Mouse (Mus musculus) myocyte (in vitro differentiated cells): Measurements from ENCODE around the gene Tnfrsf19. TPM values are rescaled to one million over a fixed set of nuclear protein-coding genes. Genes with fewer than 3 reads are reported as not detected.

Experiments used
- H3K27me3 ChIP-seq: one replicate; pipeline ENCODE4 v1.6.1; 2011; ENCODE audit not compliant: control insufficient read depth, insufficient read depth, insufficient read length
- H3K36me3 ChIP-seq: one replicate; pipeline ENCODE4 v1.6.1; 2011; ENCODE audit not compliant: control insufficient read depth, insufficient read depth
- H3K4me2 ChIP-seq: one replicate; pipeline ENCODE4 v1.6.1; 2011; ENCODE audit warnings: low read depth, control low read depth
- H3K4me3 ChIP-seq: one replicate; pipeline ENCODE4 v1.5.1; 2011; ENCODE audit warnings: mild to moderate bottlenecking, control low read depth, moderate library complexity
- H3K79me2 ChIP-seq: one replicate; pipeline ENCODE4 v1.6.1; 2011; ENCODE audit not compliant: control insufficient read depth, insufficient read depth
- H3ac ChIP-seq: one replicate; pipeline ENCODE4 v1.6.1; 2011; ENCODE audit not compliant: control insufficient read depth, insufficient read length
- CEBPB ChIP-seq: IDR thresholded peaks from 2 replicates; pipeline ENCODE4 v1.6.1; 2011; ENCODE audit warnings: mild to moderate bottlenecking, moderate library complexity; ENCODE audit not compliant: poor library complexity, insufficient read depth, severe bottlenecking
- E2F4 ChIP-seq: IDR thresholded peaks from one replicate; pipeline ENCODE4 v1.6.1; 2011; ENCODE audit warnings: mild to moderate bottlenecking, control low read depth, moderate library complexity; ENCODE audit not compliant: insufficient read depth
- MAX ChIP-seq: IDR thresholded peaks from one replicate; pipeline ENCODE4 v1.6.1; 2011; ENCODE audit warnings: low read depth, mild to moderate bottlenecking, control low read depth
- MYOD1 ChIP-seq, 3 experiments: IDR thresholded peaks; one replicate each; pipeline ENCODE4 v1.6.1; 2011; ENCODE audit warnings: control low read depth in 2 of 3, low read depth in 2 of 3, mild to moderate bottlenecking in 2 of 3, moderate library complexity in 1 of 3; ENCODE audit not compliant: insufficient read length in 2 of 3, control insufficient read depth in 1 of 3
- MYOG ChIP-seq, 3 experiments: IDR thresholded peaks; one replicate each; pipeline ENCODE4 v1.6.1; 2011; ENCODE audit warnings: control low read depth in 2 of 3, low read depth in 2 of 3, mild to moderate bottlenecking in 2 of 3; ENCODE audit not compliant: insufficient read length in 2 of 3, control insufficient read depth in 1 of 3, insufficient read depth in 1 of 3
- POLR2A ChIP-seq: IDR thresholded peaks from one replicate; pipeline ENCODE4 v1.6.1; 2011; ENCODE audit warnings: low read depth, mild to moderate bottlenecking, control low read depth, moderate library complexity; ENCODE audit not compliant: insufficient read length
- POLR2AphosphoS2 ChIP-seq: IDR thresholded peaks from one replicate; pipeline ENCODE4 v1.6.1; 2011; ENCODE audit warnings: low read depth, control low read depth; ENCODE audit not compliant: insufficient read length
- REST ChIP-seq: IDR thresholded peaks from one replicate; pipeline ENCODE4 v1.6.1; 2011; ENCODE audit warnings: mild to moderate bottlenecking, control low read depth, moderate library complexity; ENCODE audit not compliant: insufficient read depth, insufficient read length
- SRF ChIP-seq: IDR thresholded peaks from one replicate; pipeline ENCODE4 v1.6.1; 2011; ENCODE audit warnings: low read depth; ENCODE audit not compliant: control insufficient read depth, insufficient read length
- TCF12 ChIP-seq: IDR thresholded peaks from one replicate; pipeline ENCODE4 v1.6.1; 2011; ENCODE audit warnings: mild to moderate bottlenecking, control low read depth; ENCODE audit not compliant: poor library complexity, insufficient read depth, severe bottlenecking
- TCF3 ChIP-seq: IDR thresholded peaks from one replicate; pipeline ENCODE4 v1.6.1; 2011; ENCODE audit warnings: low read depth, control low read depth; ENCODE audit not compliant: insufficient read length
- USF1 ChIP-seq: IDR thresholded peaks from one replicate; pipeline ENCODE4 v1.6.1; 2011; ENCODE audit warnings: low read depth, mild to moderate bottlenecking, control low read depth, moderate library complexity
- polyA plus RNA-seq: library from polyadenylated mRNA; unstranded; fragments of >200 nt; fragmentation: generic; extraction: Trizol; gene quantifications from one replicate; pipeline ENCODE4 v1.2.1, GENCODE M21; 2012; ENCODE audit warnings: missing spikeins

Gene Tnfrsf19
- polyA plus RNA-seq, 1 experiment = 0.80 TPM

GRCm38 (mm10) chr14:60988228-60988627, 58.1 kb downstream of the Tnfrsf19 start:
- Histone ChIP-seq H3K4me2 (no peak overlapping the region), H3K4me3 (no peak overlapping the region), H3K79me2 (no peaks in the 10 kb centered on the region), H3K36me3 (no peaks in the 10 kb centered on the region), H3ac (no peak overlapping the region), H3K27me3 (peaks cover 4% of the 10 kb centered on the region)
- no peak for TF ChIP-seq USF1
- no peak for TF ChIP-seq REST
- no peak for TF ChIP-seq E2F4
- TF ChIP-seq POLR2AphosphoS2 = no peak
- no peak for TF ChIP-seq MYOG (IDR thresholded peaks at IDR 0.05; ENCODE audit: control insufficient read depth in 1 of 3, insufficient read depth in 1 of 3, insufficient read length in 2 of 3, low read depth in 2 of 3)
- no peak for TF ChIP-seq CEBPB
- no peak for TF ChIP-seq SRF
- TF ChIP-seq MYOD1 (IDR thresholded peaks at IDR 0.05; ENCODE audit: control insufficient read depth in 1 of 3, insufficient read length in 2 of 3, low read depth in 2 of 3) = no peak
- TF ChIP-seq TCF3 = no peak
- no peak for TF ChIP-seq POLR2A
- no peak for TF ChIP-seq MAX
- no peak for TF ChIP-seq TCF12

- TF ChIP-seq MYOG (IDR thresholded peaks at IDR 0.05; ENCODE audit: control insufficient read depth in 1 of 3, insufficient read depth in 1 of 3, insufficient read length in 2 of 3, low read depth in 2 of 3) = no peak
- no peak for TF ChIP-seq TCF3
- no peak for TF ChIP-seq E2F4
- no peak for TF ChIP-seq REST
- no peak for TF ChIP-seq SRF
- no peak for TF ChIP-seq USF1
- TF ChIP-seq POLR2AphosphoS2 = no peak
- H3K79me2 ChIP-seq = no peaks in the 10 kb centered on the region
- H3K4me3 ChIP-seq = no peak overlapping the region
- no peak overlapping the region for H3K4me2 ChIP-seq
- H3K36me3 ChIP-seq = no peaks in the 10 kb centered on the region
- peaks cover 4% of the 10 kb centered on the region for H3K27me3 ChIP-seq
- H3ac ChIP-seq = no peak overlapping the region
Observed at GRCm38 (mm10) chr14:60986926-60987325, 59.4 kb downstream of the Tnfrsf19 start.

GRCm38 (mm10) chr14:60985077-60985476, 61.2 kb downstream of the Tnfrsf19 start:
- H3K36me3 ChIP-seq = no peaks in the 10 kb centered on the region
- H3K79me2 ChIP-seq = no peaks in the 10 kb centered on the region
- TF ChIP-seq REST (no peak), CEBPB (no peak), POLR2A (no peak), SRF (no peak), MYOG (IDR thresholded peaks at IDR 0.05; ENCODE audit: control insufficient read depth in 1 of 3, insufficient read depth in 1 of 3, insufficient read length in 2 of 3, low read depth in 2 of 3) (no peak), E2F4 (no peak), POLR2AphosphoS2 (no peak), MYOD1 (IDR thresholded peaks at IDR 0.05; ENCODE audit: control insufficient read depth in 1 of 3, insufficient read length in 2 of 3, low read depth in 2 of 3) (no peak)
- H3K4me3 ChIP-seq = no peak overlapping the region
- H3ac ChIP-seq = no peak overlapping the region
- H3K27me3 ChIP-seq = peaks cover 4% of the 10 kb centered on the region
- no peak overlapping the region for H3K4me2 ChIP-seq

DNA sequence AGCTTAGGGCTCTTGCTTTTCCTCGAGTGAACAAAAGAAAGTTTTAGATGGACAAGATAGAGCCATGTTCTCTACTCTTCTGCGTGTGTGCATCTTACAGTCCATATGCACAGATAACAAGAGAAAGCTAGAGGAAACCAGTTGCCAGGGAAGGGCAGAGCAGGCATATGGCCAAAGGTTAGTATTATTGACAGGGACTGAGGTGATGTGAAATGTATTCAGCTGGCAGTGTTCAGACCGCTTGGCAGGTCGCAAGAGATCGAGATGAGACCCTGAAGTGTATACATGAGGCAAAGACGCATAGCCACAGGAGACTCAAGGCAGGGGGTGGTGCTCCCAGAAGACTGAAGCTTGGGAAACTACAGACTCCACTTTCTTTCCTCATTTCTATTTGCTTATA, 62.0 kb downstream of the Tnfrsf19 start:
- Histone ChIP-seq H3K27me3 (peaks cover 4% of the 10 kb centered on the region), H3ac (no peak overlapping the region), H3K36me3 (no peaks in the 10 kb centered on the region), H3K4me2 (no peak overlapping the region), H3K4me3 (no peak overlapping the region), H3K79me2 (no peaks in the 10 kb centered on the region)
- TF ChIP-seq POLR2A (no peak), REST (no peak), TCF3 (no peak), MYOD1 (IDR thresholded peaks at IDR 0.05; ENCODE audit: control insufficient read depth in 1 of 3, insufficient read length in 2 of 3, low read depth in 2 of 3) (no peak), TCF12 (no peak), SRF (no peak), CEBPB (no peak), MAX (no peak), USF1 (no peak), POLR2AphosphoS2 (no peak), MYOG (IDR thresholded peaks at IDR 0.05; ENCODE audit: control insufficient read depth in 1 of 3, insufficient read depth in 1 of 3, insufficient read length in 2 of 3, low read depth in 2 of 3) (no peak), E2F4 (no peak)

DNA sequence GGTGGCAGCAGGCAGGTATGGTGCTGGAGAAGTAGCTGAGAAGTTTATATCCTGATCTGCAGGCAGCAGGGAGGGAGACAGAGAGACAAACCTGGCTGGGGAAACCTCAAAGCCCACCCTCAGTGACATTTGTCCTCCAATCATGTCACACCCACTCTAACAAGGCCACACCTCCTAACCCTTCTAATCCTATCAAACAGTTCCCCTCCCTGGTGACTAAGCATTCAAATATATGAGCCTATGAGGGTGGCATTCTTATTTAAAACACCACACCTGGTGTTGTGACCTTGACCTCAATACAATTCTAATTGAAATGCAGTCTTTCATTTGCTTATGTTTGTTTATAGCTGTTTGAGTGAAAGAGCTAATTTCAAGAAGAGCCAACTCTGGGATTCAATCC, 64.2 kb downstream of the Tnfrsf19 start:
- H3K36me3 ChIP-seq = no peaks in the 10 kb centered on the region
- TF ChIP-seq TCF3 (no peak), REST (no peak)
- H3K4me2 ChIP-seq = no peak overlapping the region
- H3K79me2 ChIP-seq = no peaks in the 10 kb centered on the region
- H3ac ChIP-seq = no peak overlapping the region
- H3K27me3 ChIP-seq = peaks cover 9% of the 10 kb centered on the region
- H3K4me3 ChIP-seq = no peak overlapping the region
